Mouse (Mus musculus): ENCODE data around the gene Spats2. TPM values are rescaled to one million over a fixed set of nuclear protein-coding genes. Genes with fewer than 3 reads are reported as not detected.

The Spats2 gene
- total RNA-seq, 2 experiments from 2014 or later = 35.2 to 37.5 TPM

DNA sequence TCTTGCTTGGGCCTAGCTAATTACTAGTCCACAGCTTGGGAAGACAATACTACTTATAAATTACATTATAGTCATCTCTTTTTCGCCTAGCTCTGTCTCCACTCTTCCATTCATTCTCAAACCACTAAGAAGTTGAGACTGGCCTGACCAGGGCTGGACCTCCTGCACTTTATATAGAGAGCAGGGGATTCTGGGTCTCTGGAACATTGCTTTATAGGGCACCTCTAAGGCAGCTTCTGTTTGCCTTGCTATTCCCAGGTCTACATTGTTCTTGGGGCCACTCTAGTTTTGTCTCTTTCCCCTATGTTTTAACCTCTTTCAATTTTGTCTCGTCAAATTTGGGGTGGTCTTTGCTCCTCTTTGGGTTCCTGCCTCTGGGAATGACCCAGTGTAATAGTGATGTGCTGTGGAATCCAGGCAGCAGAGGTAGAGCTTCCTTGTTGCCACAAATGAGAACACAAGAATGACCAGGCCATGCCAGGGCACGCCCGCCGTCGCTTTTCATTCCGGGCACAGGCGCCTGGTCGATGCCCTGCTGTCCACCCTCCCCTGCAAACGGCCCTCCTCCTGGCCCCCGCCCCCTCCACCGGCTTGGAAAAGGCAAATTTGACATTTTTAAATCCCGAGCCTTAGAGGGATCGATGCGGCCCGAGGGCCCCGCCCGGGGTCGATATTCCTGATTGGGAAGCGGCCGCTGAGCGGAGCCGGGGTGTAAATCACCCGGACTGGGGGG is 29.5 kb upstream of the Spats2 start:
- DNase-seq (ENCODE audit: low spot score in 2 of 2) = no peak
- intact Hi-C loops (cut with DNase I) = no loop called here

DNA sequence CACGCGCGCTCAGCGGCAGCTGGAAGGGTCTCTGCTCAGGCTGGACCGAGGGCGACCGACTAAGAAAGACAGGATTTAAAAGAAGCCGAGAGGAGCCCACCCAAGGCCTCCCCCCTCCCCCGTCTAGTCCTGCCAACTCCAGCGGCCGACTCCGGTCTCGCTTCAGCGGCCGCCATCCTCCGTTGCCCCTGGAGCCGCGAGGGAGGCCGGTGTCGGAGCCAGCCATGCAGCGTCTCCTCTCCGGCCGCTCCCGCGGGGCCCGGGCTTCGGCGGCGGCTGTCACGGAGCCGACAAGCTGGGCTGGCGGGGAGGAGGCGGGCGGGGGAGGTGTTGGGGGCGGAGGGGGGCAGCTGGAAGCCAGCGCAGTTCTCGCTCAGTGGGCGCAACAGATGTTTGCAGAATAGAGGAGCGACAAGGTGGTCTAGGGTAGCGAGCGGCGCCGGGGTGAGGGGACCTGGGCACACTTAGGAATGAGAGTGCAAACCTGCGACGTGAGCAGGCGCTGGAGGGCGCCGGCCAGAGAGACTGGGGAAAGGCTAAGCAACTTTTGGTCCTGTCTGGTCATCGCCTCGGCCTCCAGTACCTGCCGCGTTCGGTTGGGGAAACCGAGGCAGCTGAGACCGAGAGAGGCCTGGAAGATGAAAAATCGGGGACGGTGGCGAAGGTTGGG is 28.8 kb upstream of the Spats2 start:
- intact Hi-C loops (cut with DNase I) = no loop called here
- no peak for DNase-seq (ENCODE audit: low spot score in 2 of 2)

DNA sequence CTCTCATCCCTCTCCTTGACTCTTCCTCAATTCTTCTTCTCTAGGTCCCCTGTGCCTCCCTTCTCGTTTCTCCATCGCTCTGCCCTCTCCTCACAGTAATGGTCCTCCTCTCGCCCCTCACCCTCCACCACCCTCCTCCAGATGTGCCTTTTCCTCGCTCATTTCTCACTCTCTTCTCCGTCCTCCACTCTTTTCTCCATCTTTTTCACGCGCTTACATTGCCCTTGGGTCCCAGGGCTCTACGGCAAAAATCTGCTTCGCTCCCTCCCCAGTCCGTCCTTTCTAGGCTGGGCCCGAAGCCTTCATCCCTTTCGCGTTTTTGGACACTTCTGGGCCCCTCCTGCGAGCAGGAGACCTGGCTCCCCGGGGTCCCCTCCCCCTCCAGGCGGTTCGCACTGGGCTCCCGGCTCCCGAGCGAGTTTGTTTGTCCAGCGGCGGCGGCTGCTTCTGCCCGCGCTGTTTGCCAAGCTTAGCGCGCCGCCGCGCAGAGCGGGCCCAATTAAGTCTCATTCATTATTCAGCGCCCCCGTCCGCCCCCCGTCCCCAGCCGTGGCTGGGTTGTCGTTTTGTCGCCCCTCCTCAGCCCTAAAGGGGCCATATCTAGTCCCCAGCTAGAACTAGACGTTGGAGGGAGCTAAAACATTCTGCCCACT is 27.8 kb upstream of the Spats2 start:
- intact Hi-C loops (cut with DNase I) = no loop called here
- DNase-seq (ENCODE audit: low spot score in 2 of 2) = no peak

DNA sequence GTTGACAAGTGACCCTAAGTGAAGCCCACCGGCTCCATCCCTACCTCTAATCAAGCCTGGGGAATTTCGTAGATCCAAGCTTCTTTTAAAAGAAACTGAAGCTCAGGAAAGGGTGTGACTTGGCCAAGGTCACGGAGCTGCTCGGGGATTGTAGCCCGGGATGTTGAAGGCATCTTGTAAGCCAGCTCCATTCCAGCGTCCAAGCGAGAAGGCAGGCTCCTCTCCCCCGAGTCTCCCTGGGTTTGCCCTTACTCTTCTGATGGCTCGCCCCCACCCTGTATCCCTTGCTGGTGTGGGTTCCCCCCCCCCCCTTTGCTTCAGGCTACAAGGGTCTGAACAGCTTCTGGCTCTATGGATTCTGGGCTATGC is 27.2 kb upstream of the Spats2 start:
- no peak for DNase-seq (ENCODE audit: low spot score in 2 of 2)
- intact Hi-C loops (cut with DNase I) = no loop called here

DNA sequence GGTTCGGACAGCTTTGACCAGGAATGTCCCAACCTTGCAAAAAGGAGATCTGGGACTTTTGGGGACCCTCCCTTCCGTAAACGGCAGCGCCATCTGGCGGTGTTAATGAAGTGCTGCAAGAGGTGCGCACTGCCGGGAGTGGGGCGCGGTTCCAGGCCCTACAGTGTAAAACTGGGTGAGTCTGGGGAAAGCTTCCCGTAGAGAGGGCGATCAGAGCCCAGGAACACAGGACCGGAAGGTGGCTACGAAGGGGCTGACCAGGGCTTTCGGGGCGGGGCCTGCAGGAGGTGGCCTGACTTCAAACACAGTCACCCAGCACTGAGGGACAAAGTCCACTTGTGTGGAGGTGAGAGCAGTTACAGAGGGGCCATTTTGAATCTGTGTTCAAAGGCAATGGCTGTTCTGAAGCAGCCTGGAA is 26.6 kb upstream of the Spats2 start:
- DNase-seq (ENCODE audit: low spot score in 2 of 2) = no peak
- intact Hi-C loops (cut with DNase I) = no loop called here

DNA sequence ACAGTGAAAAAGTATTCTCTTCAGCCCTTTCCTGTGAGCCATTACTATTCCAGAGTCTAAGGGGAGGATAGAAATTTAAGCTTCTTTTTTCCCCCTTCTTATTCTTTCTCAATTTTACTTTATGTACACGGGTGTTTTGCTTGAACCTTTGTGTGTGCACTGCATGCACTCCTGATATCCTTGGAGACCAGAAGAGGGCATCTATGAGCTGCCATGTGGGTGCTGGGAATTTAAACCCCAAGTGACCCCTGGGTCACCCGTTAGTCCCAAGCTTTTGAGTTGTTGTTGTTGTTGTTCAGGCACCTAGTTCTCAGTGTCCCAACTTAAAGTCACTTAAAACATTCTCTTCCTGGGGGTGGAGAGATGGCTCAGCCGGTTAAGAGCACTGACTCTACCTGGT is 25.7 kb upstream of the Spats2 start:
- intact Hi-C loops (cut with DNase I) = no loop called here
- no peak for DNase-seq (ENCODE audit: low spot score in 2 of 2)

DNA sequence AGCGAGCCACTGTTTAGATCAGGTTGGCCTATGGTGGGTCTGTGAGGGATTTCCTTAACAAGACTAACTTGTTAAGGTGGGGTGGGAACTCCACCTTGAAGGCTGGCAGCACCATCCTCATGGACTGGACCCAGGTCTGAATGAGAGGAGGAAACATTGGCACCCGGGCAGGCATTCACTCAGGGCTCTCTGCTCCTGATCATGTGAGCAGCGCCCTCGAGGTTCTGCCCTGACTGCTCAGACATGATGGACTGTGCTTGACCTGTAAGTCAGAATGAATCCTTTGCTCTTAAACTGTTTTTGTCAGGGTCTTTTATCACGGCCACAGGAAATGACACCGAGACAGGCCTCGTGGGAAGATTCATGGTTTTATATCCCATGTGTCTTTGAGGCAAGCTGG is 20.5 kb upstream of the Spats2 start:
- DNase-seq (ENCODE audit: low spot score in 2 of 2) = no peak
- intact Hi-C loops (cut with DNase I) = no loop called here

DNA sequence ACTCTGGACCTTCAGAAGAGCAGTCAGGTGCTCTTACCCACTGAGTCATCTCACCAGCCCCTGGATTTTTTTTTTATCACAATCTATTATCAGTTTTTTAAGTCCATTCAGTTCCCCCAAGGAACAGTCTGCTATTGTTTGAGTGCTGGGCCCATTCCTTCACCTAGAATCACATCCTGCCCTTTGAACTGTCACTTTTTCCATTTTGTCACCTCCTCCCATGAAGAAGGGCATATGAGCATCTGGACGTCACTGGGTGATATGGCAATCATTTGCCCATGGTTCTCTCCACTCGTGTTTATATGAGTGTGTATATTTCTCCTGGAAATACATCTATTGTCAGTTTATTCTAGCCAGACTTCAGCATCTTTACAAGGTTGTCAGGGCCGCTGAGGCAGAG is 17.9 kb upstream of the Spats2 start:
- intact Hi-C loops (cut with DNase I) = no loop called here
- no peak for DNase-seq (ENCODE audit: low spot score in 2 of 2)

DNA sequence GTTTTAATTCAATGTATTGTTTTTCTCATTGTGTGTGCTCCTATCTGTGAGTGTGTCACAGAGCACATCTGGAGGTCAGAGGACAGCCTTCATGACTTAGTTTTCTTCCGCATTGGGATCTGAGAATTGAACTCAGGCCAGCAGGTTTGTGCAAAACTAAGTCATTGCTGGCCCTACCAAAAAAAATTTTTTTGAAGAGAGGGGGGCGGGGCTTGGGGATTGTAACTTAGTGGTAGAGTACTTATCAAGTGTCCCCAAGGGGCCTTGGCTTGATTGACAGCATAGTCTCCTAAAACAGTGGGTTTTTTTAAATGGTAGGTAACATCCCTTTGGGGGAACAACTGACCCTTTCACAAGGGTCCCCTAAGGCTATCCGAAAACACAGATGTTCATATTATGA is 14.6 kb upstream of the Spats2 start:
- intact Hi-C loops (cut with DNase I) = no loop called here
- DNase-seq (ENCODE audit: low spot score in 2 of 2) = no peak

DNA sequence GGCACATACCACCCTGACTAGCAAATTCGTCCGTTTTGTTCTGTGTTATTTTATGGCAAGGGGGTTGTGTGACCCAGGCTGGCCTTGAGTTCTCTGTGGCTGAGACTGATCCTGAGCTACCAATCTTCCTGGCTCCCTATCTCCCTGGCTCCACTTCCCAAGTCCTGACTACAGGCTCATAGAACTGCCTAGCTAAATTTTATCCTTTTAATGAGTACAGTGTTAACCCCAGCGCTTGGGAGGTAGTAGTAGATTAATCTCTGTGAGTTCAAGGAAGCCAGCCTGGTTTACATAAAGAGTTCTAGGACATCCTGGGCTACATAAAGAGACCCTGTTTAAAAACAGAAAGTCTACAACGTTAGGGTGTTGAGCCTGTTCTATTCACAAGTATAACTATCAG is 13.9 kb upstream of the Spats2 start:
- intact Hi-C loops (cut with DNase I) = no loop called here
- DNase-seq (ENCODE audit: low spot score in 2 of 2) = no peak

DNA sequence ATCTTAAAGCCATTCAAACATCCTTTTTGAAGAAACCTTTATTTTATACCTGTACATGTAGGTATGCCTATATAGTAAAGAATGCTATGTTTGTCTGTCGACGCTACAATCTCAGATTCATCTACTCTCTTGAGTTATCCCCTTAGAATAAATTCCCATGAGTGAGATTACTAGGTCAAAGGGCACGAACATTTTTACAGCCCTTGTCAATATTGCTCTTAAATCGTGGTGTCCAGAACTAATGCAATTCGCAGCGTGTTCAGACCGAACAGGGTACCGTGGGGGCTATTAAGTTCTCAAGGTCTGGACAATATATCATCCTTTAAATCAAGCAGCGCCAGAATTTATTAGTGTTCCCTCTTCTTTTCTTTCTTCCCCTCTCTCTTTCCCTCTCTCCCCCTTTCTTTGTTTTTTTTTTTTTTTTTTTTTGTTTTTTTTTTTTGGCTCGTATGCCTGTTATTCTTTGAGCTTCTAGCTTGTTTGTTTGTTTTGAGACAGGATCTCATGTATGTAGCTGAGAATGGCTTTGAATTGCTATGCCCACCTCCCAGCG is 12.8 kb upstream of the Spats2 start:
- DNase-seq (ENCODE audit: low spot score in 2 of 2) = no peak
- intact Hi-C loops (cut with DNase I) = no loop called here

DNA sequence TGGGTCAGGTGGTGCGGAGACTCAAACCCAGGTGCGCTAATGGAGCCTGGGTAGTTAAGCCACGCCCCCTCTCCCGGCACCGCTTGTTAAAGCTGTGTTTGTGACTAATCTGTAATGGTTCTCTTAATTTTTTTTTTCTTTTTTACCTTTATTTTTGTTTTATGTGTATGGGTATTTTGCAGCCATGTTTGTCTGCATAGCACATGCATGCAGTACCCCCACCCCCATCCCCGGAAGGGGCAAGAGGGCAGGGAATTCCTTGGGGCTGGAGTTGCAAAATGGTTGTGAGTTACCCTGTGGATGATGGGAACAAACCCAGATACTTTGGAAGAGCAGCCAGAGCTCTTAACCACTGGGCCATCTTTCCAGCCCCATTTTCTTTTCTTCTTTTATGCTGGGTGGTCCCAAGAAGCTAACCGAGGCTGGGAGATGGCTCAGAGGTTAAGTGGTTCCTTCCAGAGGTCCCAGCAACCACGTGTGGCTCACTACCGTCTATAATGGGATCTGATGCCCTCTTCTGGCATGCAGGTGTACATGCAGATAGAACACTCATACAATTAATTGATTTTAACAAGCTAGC is 12.2 kb upstream of the Spats2 start:
- no peak for DNase-seq (ENCODE audit: low spot score in 2 of 2)
- intact Hi-C loops (cut with DNase I) = no loop called here

DNA sequence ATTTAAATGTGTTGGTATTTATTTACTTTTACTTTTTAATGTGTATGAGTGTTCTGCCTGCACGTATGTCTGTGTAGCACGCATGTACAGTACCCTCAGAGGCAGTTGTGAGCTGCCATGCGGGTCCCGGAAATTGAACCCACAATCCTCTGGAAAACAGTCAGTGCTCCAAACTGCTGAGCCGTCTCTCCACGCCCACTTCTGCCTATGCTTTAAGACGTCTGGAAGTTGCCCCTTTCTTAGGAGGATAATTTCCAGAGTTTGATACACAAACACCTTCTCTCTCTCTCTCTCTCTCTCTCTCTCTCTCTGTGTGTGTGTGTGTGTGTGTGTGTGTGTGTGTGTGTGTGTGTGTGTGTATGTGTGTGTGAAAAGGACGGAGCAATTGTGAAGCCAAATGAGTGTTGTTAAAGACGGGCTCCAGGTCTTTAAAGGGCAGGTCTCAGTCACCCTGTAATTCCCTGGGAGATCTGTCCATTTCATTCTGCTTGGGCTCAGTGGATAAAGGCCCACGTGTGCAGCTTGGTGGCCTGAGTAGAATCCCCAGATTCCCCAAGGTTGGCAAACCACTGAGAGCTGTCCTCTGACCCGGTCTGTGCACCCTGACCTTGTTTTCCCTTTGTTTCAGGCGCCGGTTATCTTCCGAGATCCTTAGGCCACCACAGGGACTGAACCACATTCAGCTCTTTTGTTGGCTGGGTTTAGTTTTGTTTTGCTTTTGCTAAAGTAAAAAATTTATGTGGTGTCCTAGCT is 11.2 kb upstream of the Spats2 start:
- intact Hi-C loops (cut with DNase I) = no loop called here

DNA sequence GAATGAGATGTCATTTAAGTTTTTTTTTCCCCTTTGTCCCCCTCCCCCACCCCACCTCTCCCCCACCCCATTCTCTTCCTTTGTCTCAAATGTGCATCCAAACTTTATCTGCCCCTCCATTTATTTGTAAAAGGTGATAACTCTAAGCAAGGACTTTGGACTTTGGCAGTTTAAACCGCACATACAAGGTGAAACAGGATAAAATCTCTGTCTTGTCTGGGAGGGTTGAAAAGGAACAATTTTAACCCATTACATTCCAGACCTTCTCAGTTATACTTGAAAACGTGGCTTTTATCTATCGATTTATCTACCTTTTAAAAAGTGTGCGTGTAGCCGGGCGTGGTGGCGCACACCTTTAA is 10.7 kb upstream of the Spats2 start:
- intact Hi-C loops (cut with DNase I) = no loop called here
- DNase-seq (ENCODE audit: low spot score in 2 of 2) = no peak

More for the DNA sequence above, 11.2 kb upstream of the Spats2 start:
- DNase-seq (ENCODE audit: low spot score in 2 of 2) = no peak

DNA sequence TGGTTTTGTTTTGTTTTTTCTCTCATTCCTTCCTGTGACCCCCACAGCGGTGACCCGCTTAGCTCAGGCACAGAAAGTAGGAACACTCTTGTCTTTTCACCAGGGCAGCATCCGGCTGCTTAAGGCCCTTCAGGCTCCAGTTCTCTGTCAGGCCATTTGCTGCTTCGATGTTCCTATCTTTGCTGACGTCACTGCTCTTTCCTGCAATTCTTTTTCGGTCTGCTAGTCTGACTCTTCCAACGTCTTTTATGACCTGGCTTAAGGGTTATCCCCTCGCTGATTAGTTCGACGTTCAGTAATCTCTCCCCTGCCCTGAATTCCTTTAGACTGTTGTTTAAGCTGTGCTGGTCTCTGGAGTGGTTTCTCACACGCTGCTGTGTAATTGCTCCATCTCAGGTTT is 9.2 kb upstream of the Spats2 start:
- no peak for DNase-seq (ENCODE audit: low spot score in 2 of 2)

DNA sequence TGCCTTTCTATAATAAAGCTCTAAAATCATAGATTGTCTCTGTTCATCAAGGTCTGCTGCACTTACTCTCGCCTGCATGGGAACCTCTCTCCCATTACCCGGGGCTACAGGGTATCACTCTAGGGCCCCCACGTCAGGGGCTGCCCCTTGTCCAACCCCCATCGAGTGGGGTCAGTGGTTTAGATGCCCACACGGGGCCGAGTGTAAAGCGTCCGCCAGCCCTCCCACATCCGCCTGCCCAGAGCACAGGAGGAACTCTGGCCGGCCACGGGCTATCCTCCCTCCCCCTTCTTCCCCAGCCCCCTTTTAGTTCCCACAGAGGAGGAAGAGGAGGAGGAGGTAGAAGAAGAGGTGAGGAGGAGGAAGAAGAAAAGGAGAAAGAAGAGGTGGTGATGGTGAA is 4.9 kb upstream of the Spats2 start:
- DNase-seq (ENCODE audit: low spot score in 2 of 2) = no peak
- intact Hi-C loops (cut with DNase I) = no loop called here

More for the DNA sequence above, 9.2 kb upstream of the Spats2 start:
- intact Hi-C loops (cut with DNase I) = no loop called here

DNA sequence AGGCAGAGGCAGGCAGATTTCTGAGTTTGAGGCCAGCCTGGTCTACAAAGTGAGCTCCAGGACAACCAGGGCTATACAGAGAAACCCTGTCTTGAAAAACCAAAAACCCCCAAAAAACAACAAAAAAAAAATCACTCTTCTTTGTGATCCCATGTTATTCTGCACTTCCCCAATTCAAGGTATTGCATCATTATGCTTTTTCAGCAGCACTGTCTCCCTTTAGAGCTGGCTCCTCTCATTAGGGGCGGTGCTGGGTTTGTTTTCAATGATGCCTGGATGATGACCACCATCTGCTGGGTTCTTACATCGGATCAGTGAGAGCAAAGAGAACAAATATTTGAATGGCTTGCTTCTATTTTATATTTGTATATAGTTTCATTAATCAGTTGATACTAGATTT is 3.1 kb upstream of the Spats2 start:
- intact Hi-C loops (cut with DNase I) = no loop called here
- DNase-seq (ENCODE audit: low spot score in 2 of 2) = no peak

DNA sequence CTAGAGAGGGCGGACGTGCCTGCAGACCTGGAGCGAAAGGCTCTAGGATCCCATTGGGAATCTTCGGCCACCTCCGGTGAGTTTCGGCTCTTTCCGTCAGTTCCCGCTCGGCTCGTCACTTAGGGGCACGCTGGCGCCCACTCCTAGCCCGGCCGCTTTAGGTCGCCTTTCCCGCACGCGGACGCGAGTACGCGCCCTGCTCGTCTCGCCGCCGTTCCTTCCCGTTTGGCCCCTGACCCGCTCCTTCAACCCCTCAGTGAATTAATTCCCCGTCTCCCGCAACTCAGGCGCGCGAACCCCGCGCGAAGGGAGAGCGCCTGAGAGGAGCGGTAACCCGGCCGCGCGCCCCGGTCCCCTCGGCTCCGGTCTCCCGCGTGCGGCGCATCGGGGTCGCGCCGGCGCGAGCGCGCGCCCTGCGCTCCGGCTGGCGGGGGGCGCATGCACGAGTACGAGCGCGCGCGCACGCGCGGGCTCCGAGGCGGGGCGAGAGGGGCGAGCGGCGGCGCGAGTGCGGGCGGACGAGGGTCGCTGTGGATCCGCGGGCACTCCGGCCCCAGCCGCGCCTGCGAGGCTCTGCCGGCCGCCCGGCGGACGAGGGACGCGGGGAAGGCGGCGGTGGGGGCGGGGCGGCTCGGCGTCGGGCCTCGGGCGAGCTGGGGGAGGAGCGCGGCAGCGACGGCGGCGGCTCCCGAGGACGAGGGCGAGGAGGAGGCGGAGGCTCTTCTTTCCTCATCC is 532 bp downstream of the Spats2 start:
- peak; percentile 89 for DNase-seq (ENCODE audit: low spot score in 2 of 2)
- intact Hi-C loops (cut with DNase I) = no loop called here

DNA sequence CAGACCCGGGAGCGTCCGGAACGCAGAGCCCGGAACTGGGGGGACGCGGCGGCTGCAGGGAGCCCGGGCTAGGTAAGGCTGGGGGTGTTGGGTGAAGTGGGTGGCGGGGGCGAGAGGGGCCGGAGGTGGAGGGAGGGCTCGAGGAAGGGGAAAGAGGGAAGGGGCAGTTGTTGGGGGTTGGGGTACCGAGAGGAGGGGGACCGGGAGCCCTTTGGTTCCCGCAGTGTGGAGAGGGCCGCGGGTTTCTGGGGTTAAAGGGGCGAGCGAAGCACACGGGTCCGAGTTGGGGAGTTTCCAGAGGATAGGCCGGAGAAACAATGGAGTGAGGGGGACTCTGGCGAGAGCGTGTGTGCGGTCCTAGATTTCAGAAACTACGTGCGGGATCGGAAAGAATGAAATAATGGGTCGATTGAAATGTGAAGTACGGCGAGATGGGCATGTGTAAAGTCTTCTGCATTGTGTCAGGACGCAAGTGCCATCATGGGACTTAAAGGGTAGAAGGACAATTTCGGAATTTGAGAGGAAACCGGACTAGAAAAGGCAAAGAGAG is 1.2 kb downstream of the Spats2 start:
- no peak for DNase-seq (ENCODE audit: low spot score in 2 of 2)
- intact Hi-C loops (cut with DNase I) = no loop called here

Data from left cerebral cortex, postnatal 36 days (tissue).